ENCODE assay signal across 8 mouse cellular contexts in the genomic region with DNA sequence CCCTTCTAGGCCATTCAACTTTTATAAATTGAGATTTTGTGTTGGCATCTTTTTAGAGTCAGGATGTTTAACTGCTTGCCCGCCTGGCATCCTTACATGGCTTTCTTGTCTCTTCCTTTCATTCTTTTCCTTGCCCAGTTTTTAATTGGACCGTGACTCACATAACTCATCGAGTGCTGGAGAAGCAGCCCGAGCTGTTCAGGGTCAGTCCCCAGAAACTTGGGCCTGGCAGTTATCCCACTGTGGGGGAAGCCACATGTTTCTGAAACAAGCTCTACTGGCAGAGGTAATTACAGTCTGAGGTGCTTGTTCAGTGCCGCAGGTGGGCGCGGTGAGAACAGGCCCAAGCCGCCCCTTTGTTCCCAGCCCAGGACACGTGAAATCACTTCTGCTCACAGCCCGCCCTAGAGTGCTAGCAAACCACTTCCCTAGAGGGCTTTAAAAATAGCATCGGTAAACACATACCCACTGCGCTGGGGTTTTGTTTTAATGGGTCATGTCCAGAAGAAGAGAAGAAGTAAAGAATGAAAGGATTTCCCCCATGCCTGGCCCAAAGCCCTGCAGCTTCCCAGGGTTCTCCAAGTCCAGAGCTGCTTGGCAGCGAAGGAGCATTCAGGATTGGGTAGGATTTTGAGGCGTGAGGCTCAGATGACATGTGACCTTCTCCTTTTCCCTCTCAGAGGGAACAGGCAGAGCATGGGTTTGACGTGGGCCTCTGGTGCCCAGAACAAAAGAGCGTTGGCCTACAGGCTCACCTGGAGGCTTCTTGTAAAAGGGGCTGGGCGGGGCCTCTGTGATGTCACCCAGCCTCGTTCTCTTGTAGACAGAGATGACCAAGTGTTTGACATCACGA. TPM values are rescaled to one million over a fixed set of nuclear protein-coding genes. Genes with fewer than 3 reads are reported as not detected.
DNase-seq lines count a peak whose midpoint lies in the region; ATAC-seq and TF ChIP-seq lines count a peak whose summit lies in the region.

No protein-coding gene starts in this region.

- H3K79me2 ChIP-seq in macrophage (ENCODE audit: inconsistent target) = no peaks in the 10 kb centered on the region

- TF ChIP-seq CTCF in Patski (IDR thresholded peaks at IDR 0.05) = no peak
- no peak for TF ChIP-seq CTCF in bone marrow, adult 2 months (IDR thresholded peaks at IDR 0.05; ENCODE audit: control insufficient read depth, insufficient read depth, low read length)

- CTCF ChIA-PET in Patski (lab: Charles Lee) = no interaction called here

- H3K27me3 ChIP-seq in Patski = no peaks in the 10 kb centered on the region
- H3K27me3 ChIP-seq in forebrain, embryonic 16.5 days (replicated peaks; ENCODE audit: control insufficient read depth, insufficient read depth, low read length) = peaks cover 10% of the 10 kb centered on the region; the same call in 1 of the 2 replicates

- no peak overlapping the region for H3K4me2 ChIP-seq in forebrain, embryonic 16.5 days (ENCODE audit: low read length)

- no peak overlapping the region for H3K9ac ChIP-seq in forebrain, embryonic 16.5 days (replicated peaks; ENCODE audit: low read depth, low read length)

- no peak overlapping the region for H3K4me3 ChIP-seq in bone marrow, adult 2 months (replicated peaks; ENCODE audit: control insufficient read depth, low read depth, low read length)
- H3K4me3 ChIP-seq in forebrain, embryonic 16.5 days (replicated peaks; ENCODE audit: low read length) = no peak overlapping the region
- H3K4me3 ChIP-seq in macrophage (ENCODE audit: inconsistent target) = no peak overlapping the region

- intact Hi-C loops in heart, postnatal 25 days (cut with DNase I) = loop anchor here (2.0 kb wide), 1 partner anchor 67 kb away; the partner anchor contains the start of gene Usp6nl

- peak; percentile 78 for ATAC-seq in Patski
- ATAC-seq in forebrain, embryonic 16.5 days = peak; percentile 65
- no peak for ATAC-seq in inflammation-experienced regulatory T-cells, adult 6 months

- DNase-seq in Patski (ENCODE audit: low read depth, low spot score) = peak; percentile 77
- DNase-seq in heart, postnatal 25 days (ENCODE audit: low spot score) = peak; percentile 20
- DNase-seq in layer of hippocampus, postnatal 10 days (ENCODE audit: low spot score in 2 of 2) = peak; percentile 69 to 71
- peak; percentile 52 for DNase-seq in right cerebral cortex, postnatal 4 days

- POLR2A ChIA-PET in Patski (lab: Charles Lee) = no interaction called here

- peaks cover 5% of the 10 kb centered on the region for H3K9me3 ChIP-seq in forebrain, embryonic 16.5 days (ENCODE audit: control insufficient read depth, low read length)

- no peaks in the 10 kb centered on the region for H3K36me3 ChIP-seq in forebrain, embryonic 16.5 days (ENCODE audit: control insufficient read depth, insufficient read depth)
- no peaks in the 10 kb centered on the region for H3K36me3 ChIP-seq in macrophage (ENCODE audit: inconsistent target)

- peak overlapping the region; percentile 82 for H3K27ac ChIP-seq in bone marrow, adult 2 months (ENCODE audit: control insufficient read depth, insufficient read depth, low read depth, low read length, poor library complexity)
- H3K27ac ChIP-seq in forebrain, embryonic 16.5 days (ENCODE audit: low read length) = peak overlapping the region; percentile 58
- peak overlapping the region; percentile 73 for H3K27ac ChIP-seq in macrophage

- TF ChIP-seq POLR2A in bone marrow, adult 2 months (IDR thresholded peaks at IDR 0.05; ENCODE audit: borderline replicate concordance, control insufficient read depth, low read depth, low read length) = no peak

- in situ Hi-C loops in Patski (cut with MboI; ENCODE audit: low pct_unique_long_range_greater_than_20kb) = no loop called here

- 14% methylated on average over 19 of the region's 19 CpGs for WGBS in bone marrow, adult 2 months
- 37% methylated on average over 19 of the region's 19 CpGs for WGBS in forebrain, embryonic 16.5 days
- 21% methylated on average over 19 of the region's 19 CpGs for WGBS in macrophage (ENCODE audit: missing documents)

- peaks cover 7% of the 10 kb centered on the region for H3K4me1 ChIP-seq in bone marrow, adult 2 months (ENCODE audit: control insufficient read depth, insufficient read depth, low read length)
- peaks cover 11% of the 10 kb centered on the region for H3K4me1 ChIP-seq in forebrain, embryonic 16.5 days (replicated peaks; ENCODE audit: control insufficient read depth, insufficient read depth, low read length)

RNA-seq across cellular contexts. Expression of gene Echdc3, which starts 43.4 kb away (rescaled TPM):
- 22.2 TPM for polyA plus RNA-seq in Patski (2021)
- polyA plus RNA-seq in bone marrow, adult 2 months (2011; ENCODE audit: insufficient read depth, insufficient read length, low replicate concordance, missing spikeins) = not detected in 2 replicates
- polyA plus RNA-seq in forebrain, embryonic 16.5 days (2015; fragmentation: Nextera tagmentation; extraction: Ambion mirVana) = 0.51 and 0.82 TPM in 2 replicates
- total RNA-seq in heart, postnatal 25 days (2021) = 10 to 100 TPM; 20.1 to 22.1 TPM
- 1 to 10 TPM in 1 of 2 experiments, under 1 TPM in 1; 0.87 to 1.4 TPM for total RNA-seq in layer of hippocampus, postnatal 10 days (2021)
- 1 to 10 TPM in 19 of 26 experiments, under 1 TPM in 2, not detected in 5; 0.58 to 5.3 (median 2.0) TPM for total RNA-seq in macrophage (2018; cell fraction: chromatin; rRNA removed)
- under 1 TPM; 0.07 to 0.88 (median 0.35) TPM for total RNA-seq in macrophage (2018; cell fraction: cytosol; rRNA removed)
- total RNA-seq in macrophage (2018; cell fraction: nucleus; rRNA removed) = 1 to 10 TPM in 10 of 26 experiments, under 1 TPM in 5, not detected in 11; 0.24 to 3.4 (median 1.2) TPM
- polyA plus RNA-seq in macrophage (2018) = 0.49 to 1.1 TPM (median 0.60 TPM) in 3 replicates
- not detected for polyA plus RNA-seq in inflammation-experienced regulatory T-cells, adult 6 months (2017; shearing (Covaris generic))

Comparison
In these comparisons a context has a peak if more than half of its experiments do, and no peak if none do; other contexts are left out.
1. DNase-seq: peak in every context shown above with its lines; median percentile 77 in Patski; 70 in layer of hippocampus, postnatal 10 days; 52 in right cerebral cortex, postnatal 4 days; 20 in heart, postnatal 25 days.
2. RNA of gene Echdc3, which starts 43.4 kb away (polyA plus RNA-seq): 22.2 TPM in Patski (single experiment); 0.51 to 0.82 TPM in forebrain, embryonic 16.5 days, 0.49 to 1.1 TPM in macrophage, not detected in bone marrow, adult 2 months and not detected in inflammation-experienced regulatory T-cells, adult 6 months; every median in the first group is over 10 times any median in the second.
3. Peak in every context shown above with its lines, with median percentiles within 50 percentile points of each other: H3K27ac ChIP-seq.